Mouse (Mus musculus) NIH3T3 (cell line): ENCODE results near the gene Alkbh5.

Experiments used
- DNase-seq: peaks from one replicate; pipeline ENCODE4 v3.0.0-alpha.2; 2012; ENCODE audit warnings: low read depth

The Alkbh5 gene

DNA sequence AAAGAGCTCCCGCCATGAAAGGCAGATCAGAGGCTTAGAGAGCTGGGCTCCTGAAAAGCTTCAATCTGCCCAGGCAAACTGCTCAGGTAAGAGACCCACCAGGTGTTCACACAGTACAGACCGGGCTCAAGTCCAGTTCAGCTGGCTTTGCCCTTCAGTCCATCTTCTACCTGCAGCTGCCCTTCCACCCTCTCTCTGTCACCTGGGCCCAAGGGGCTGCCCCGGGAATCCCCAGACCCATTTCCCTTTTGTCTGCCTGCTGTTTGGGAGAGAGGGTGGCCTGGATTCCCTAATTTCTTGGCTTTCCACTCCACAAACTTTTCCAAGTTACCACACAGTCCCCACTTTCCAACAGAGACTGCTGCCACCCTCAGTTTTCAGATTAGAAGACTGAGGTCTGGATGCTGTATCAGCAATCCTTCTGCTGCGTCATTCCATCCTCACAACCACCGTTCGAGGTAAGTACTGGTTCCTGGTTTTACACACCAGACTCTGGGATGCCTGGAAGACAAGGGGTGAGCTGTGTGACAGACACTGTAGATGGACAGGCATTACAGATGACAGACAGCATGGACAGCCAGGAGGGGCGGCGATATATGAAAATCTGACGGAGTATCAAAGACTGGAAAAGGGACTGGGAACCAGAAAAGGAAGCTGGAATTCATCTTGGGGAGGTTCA, at the start of gene Alkbh5:
Gene Alkbh5 (plus strand): TSS at position 202 of the 679 bp plus-strand sequence.
- peak; percentile 66 for DNase-seq

GRCm38 (mm10) chr11:60492726-60493125, 43.5 kb upstream of the Alkbh5 start:
- DNase-seq: no peak

DNA sequence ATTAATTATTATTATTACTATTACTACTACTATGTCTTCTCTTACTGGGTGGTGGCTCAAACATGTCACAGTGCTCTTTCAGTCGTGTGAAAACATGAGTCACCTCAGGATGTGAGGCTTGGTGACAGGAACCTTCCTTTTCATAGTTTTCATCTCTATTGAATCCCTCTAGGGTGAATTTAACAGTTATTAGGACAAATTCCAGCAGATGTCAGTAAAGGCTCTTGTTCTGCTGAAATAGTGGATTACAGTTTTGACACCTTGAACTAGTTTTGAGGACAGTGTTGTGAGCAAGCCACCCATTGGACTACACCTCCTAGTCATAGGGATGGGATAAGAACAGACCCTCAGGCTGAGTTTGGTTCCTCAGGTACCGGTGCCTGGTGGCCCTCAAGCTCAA, 40.5 kb upstream of the Alkbh5 start:
- DNase-seq: peak; percentile 26

GRCm38 (mm10) chr11:60507281-60507680, 28.9 kb upstream of the Alkbh5 start:
- no peak for DNase-seq

DNA sequence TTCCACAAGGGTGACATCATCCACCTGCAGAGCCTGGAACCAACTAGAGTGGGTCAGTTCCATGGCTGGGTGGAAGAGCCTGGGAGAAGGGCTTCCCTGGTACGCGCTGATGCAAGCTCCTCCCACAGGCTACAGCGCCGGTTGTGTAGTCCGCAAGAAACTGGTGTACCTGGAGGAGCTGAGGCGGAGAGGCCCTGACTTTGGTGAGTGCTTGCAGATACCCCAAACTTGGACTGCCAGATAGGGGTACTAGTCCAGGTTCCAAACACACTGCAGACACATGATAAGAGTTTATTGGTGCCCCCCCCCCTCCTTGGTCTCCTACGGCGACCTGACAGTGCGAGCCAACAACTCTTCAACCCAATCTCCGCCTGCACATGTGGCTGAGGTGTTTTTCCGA, 27.2 kb upstream of the Alkbh5 start:
- no peak for DNase-seq

DNA sequence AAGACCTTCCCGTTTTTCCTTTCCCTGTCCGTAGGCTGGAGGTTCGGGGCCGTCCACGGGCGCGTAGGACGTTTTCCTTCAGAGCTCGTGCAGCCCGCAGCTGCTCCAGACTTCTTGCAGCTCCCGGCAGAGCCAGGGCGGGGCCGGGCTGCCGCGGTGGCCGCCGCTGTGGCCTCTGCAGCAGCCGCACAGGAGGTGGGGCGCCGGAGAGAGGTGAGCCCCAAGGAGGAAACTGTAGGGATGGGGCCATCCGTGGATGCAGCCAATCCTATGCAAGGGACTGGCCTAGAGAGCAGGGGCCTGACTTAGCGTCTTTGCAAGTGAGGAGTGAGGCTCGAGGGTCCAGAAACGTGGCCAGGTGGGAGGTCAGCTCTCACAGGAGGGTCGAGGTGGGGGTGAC, 26.7 kb upstream of the Alkbh5 start:
- DNase-seq: no peak

- DNase-seq: no peak
Measured at GRCm38 (mm10) chr11:60511893-60512292, 24.3 kb upstream of the Alkbh5 start.

- DNase-seq: no peak
Measured at GRCm38 (mm10) chr11:60512520-60512919, 23.7 kb upstream of the Alkbh5 start.

DNA sequence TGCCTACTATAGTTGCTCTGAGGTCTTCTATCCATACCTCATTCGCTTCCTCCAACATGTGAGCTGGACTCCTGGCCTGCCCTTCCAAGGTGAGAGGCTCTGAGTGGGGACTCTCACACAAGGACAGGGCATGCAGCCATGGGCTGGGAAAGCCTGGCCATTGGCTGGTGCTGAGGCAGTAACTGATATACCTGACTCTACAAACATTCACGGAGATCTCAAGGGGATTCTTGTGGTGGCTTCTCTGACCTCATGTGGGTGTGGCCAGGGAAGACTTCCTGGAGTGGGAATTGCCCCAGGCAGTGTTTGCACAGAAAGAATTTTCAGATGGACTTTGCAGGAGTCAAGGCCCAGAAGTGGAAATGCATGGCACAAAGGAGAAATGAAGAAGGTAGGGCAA, 21.2 kb upstream of the Alkbh5 start:
- peak; percentile 40 for DNase-seq

- DNase-seq: no peak
Measured at GRCm38 (mm10) chr11:60518305-60518704, 17.9 kb upstream of the Alkbh5 start.

DNA sequence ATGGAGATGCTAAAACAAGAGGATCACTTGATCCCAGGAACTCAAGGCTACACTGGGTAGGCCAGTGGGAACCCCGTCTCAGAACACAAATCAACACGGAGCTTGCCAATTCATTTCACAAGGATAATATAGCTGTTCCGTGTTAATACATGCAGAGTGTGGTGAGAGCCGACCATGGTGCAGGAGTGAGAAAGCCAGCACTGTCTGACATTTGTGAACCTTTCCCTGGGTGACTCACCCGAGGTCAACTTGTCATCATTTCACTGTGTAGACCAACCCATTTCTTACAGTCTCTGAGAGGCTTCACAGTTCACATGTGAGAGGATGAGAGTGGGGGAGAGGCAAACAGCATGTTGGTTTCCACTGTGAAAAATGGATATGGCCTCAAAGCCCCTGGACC, 14.2 kb upstream of the Alkbh5 start:
- no peak for DNase-seq

- DNase-seq: peak; percentile 61
Measured at GRCm38 (mm10) chr11:60522661-60523365, 13.4 kb upstream of the Alkbh5 start.

- DNase-seq: peak; percentile 32
Measured at GRCm38 (mm10) chr11:60526461-60526860, 9.7 kb upstream of the Alkbh5 start.

GRCm38 (mm10) chr11:60535676-60536075, 505 bp upstream of the Alkbh5 start:
- DNase-seq: no peak

DNA sequence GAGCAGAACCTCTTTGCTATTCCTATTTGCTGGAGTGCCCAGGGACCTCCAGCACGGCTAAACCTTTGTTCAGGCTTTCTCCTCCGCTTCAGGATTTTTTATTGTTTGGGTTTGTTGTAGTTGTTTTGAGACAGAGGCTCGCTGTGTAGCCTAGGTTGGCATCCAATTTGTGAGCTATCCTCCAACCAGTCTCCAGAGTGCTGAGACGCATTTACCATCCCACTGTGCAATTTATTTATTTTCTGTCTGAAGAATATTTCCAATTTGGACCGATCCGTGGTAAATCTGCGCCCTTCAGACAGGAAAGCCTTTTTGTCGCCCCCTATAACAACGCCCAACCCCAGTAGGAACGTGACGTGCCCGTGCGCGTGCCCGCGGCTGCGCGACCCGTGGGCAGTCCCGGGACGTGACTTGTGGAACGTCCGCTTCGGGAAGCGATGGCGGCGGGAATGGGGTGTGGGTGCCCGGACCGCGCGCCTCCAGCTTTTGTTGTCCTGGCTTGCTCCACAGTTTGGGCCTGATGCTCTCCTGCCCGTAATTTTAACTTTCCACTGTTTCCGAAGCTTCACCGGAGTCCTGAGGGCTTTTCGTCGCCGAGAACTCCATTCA, 782 bp downstream of the Alkbh5 start:
- peak; percentile 95 for DNase-seq

DNA sequence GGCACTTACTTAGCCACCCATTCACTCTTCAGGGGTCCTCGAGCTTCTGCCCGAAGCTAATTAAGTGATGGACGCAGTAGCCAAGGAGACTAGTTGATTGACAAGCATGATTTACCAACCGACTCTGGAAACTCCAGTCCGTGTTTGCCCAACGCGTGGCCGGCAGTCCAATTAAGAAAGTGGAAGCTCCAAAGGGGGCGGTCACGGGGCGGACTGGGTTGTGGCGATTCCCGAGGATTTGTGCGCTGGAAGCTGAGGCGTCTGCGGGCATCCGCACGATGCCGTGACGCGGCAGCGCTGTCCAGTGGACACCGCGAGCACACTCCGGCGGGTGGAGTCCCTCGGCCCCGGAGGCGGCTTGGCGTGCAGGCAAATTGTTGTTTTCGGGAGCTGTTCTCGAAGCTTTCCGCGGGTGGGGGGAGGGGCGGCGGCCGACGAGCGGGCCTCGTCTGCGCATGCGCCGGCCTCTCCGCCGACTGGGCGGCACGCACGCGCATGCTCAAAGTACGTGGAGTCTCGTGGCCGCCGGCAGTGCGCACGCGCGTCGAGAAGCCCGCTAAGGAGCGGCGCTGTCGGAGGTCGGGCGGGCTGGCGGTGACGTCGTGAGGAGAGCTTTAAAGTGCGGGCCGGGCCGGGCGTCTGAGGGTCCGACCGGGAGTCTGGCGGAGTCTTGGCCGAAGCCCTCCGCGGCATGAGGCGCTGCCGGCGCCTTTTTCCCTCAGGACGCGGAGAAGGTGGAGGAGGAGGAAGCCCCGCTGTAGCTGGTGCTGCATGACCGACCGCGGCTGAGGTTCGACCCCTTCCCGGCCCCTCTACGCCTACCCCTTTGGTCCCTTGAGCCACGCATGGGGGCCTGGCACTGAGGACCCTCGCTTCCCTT, 1.5 kb downstream of the Alkbh5 start:
- DNase-seq: peak; percentile 98

DNA sequence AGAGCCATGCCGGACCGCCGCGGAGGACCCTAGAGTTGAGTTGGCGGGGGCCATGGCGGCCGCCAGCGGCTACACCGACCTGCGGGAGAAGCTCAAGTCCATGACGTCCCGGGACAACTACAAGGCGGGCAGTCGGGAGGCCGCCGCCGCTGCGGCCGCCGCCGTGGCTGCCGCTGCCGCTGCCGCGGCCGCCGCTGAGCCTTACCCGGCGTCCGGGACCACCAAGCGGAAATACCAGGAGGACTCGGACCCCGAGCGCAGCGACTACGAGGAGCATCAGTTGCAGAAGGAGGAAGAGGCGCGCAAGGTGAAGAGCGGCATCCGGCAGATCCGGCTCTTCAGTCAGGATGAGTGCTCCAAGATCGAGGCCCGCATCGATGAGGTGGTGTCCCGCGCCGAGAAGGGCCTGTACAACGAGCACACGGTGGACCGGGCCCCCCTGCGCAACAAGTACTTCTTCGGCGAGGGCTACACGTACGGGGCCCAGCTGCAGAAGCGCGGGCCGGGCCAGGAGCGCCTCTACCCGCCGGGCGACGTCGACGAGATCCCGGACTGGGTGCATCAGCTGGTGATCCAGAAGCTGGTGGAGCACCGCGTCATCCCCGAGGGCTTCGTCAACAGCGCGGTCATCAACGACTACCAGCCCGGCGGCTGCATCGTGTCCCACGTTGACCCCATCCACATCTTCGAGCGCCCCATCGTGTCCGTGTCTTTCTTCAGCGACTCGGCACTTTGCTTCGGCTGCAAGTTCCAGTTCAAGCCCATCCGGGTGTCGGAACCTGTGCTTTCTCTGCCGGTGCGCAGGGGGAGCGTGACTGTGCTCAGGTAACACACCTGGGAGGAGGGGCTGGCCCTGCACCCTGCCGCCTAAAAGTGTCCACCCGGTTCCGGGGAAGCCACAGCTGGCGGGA, 2.4 kb downstream of the Alkbh5 start:
- DNase-seq: peak; percentile 49

DNA sequence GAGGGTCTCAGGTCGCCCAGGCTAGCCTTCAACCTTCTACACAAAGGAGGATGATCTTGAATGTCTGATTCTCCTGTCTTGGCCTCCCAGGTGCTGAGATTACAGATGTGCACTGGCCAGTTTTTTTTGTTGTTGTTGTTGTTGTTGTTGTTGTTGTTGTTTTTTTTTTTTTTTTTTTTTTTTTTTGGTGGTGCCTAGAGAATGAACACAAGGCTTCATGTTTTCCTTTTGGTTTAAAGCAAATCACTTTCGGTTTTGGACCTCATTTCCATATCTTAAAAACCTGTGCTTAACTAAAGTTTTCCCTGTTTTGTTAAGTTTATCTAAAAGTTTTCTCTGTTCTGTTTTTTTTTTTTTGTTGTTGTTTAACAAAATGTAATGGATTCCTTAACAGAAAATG, 3.4 kb downstream of the Alkbh5 start:
- no peak for DNase-seq

DNA sequence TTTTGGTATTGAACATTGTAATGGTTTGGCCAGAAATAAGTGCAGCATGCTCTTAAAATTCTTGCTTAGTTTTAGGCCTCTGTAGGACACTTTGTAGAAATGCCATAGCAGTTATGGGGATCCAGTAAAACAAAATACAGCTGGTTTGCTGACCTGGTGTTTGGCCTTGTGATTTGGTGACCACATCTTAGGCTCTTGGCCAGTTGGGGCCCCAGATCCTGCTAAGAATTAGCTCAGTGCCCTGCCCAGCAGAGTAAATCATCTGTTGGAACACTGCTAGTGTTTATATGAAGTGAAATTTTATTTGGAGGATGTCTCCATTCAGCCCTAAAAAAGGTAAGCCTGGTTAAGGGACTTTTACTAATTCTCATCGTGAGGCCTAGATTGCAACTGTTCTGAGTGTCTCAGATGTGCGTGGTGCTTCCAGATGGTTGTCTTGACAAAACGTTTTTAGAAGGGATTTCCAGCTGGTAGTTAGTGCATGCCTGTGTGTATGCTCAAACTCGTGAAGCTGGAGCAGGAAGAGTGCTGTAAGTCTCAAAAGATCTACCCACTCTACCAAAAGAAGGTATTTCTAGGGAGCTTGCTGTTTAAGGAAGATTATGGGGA, 3.9 kb downstream of the Alkbh5 start:
- peak; percentile 86 for DNase-seq

- peak; percentile 73 for DNase-seq
Measured at GRCm38 (mm10) chr11:60540761-60541160, 4.6 kb downstream of the Alkbh5 start.

- no peak for DNase-seq
Measured at GRCm38 (mm10) chr11:60541831-60542230, 5.7 kb downstream of the Alkbh5 start.
